Mouse (Mus musculus) small intestine, adult 2 months (tissue): ENCODE measurements around the gene Strbp.

Experiments
- CTCF ChIP-seq: fragments of 200-500 bp; IDR thresholded peaks from 2 replicates; pipeline ENCODE4 v1.5.1; 2012; ENCODE audit warnings: low read depth, mild to moderate bottlenecking, control low read depth, inconsistent platforms, low read length, moderate library complexity, mixed read lengths; ENCODE audit not compliant: insufficient replicate concordance, insufficient read length; ENCODE audit errors: extremely low read depth
- POLR2A ChIP-seq: fragments of 200-500 bp; IDR thresholded peaks from 2 replicates; pipeline ENCODE4 v1.6.1; 2012; ENCODE audit warnings: low read depth, mild to moderate bottlenecking, control low read depth, inconsistent platforms, low read length, moderate library complexity

DNA sequence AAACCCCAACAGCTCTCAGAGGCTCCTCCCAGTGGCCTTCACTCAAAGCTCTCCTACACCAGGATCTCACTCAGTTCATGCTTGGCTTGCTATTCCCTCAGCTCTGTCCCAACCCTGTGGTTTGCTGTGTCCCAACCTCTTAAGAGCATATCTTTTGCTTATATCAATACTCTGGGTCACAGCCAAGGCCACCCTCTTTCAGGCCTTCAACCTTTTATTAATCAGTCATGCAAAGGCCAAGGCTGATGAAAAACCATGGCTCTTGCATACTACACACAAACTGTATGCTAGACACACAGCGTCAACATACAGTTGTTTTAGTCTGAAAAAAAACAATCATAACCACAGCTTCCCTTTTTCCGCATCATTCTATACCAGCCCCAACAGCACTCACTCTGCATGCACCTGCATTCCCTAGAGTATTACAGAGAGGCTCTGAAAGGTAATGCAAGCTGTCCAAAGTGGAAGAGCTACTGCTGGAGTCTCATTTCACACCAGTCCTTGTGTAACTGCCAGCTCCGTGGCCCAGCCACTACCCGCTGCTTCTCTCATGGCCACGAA is 27.7 kb upstream of the Strbp start:
- TF ChIP-seq CTCF (no peak), POLR2A (no peak)
